Mouse (Mus musculus): Measurements from ENCODE around the gene Lix1. TPM values are rescaled to one million over a fixed set of nuclear protein-coding genes. Genes with fewer than 3 reads are reported as not detected.

Lix1 gene
- 5.3 and 6.1 TPM in 2 replicates for polyA plus RNA-seq (2014; fragmentation: Nextera tagmentation; extraction: Ambion mirVana)

- H3K4me3 ChIP-seq (ENCODE audit: low read depth, low read length): peak within 1 kb of the TSS; percentile 10
- no peak within 1 kb of the TSS for H3K9ac ChIP-seq (ENCODE audit: low read depth, low read length)
These were observed at the start of gene Lix1 for GRCm38 (mm10) chr17:17402222-17403004. Gene Lix1 (plus strand): TSS chr17:17402672.

GRCm38 (mm10) chr17:17373550-17373917, 28.9 kb upstream of the Lix1 start:
- peak overlapping the region; percentile 81 for H3K4me2 ChIP-seq
- peak overlapping the region; percentile 87 for H3K9ac ChIP-seq (ENCODE audit: low read depth, low read length)
- H3K27me3 ChIP-seq (ENCODE audit: control insufficient read depth, insufficient read depth, low read length): no peaks in the 10 kb centered on the region
- peaks cover 6% of the 10 kb centered on the region; the same call in 1 of the 2 replicates for H3K36me3 ChIP-seq (ENCODE audit: control insufficient read depth, insufficient read depth, low read length)
- ATAC-seq (replicated peaks; ENCODE audit: insufficient number of reproducible peaks, low FRiP score, low TSS enrichment): no peak
- H3K27ac ChIP-seq (ENCODE audit: low read depth, low read length): peak overlapping the region; percentile 87
- H3K4me1 ChIP-seq (ENCODE audit: control insufficient read depth, insufficient read depth, low read length): no peaks in the 10 kb centered on the region; the same call in 1 of the 2 replicates
- H3K9me3 ChIP-seq (replicated peaks; ENCODE audit: control insufficient read depth, low read length): no peaks in the 10 kb centered on the region
- peak overlapping the region; percentile 67 for H3K4me3 ChIP-seq (ENCODE audit: low read depth, low read length)
- WGBS (ENCODE audit: insufficient replicate concordance): 8% methylated on average over 6 of the region's 6 CpGs

More at GRCm38 (mm10) chr17:17402222-17403004, at the start of gene Lix1:
- no peaks in the 10 kb centered on the region for H3K27me3 ChIP-seq (ENCODE audit: control insufficient read depth, insufficient read depth, low read length)
- H3K36me3 ChIP-seq (ENCODE audit: control insufficient read depth, insufficient read depth, low read length): no peaks in the 10 kb centered on the region
- peak within 1 kb of the TSS; percentile 49 for H3K4me2 ChIP-seq
- no peaks in the 10 kb centered on the region for H3K9me3 ChIP-seq (replicated peaks; ENCODE audit: control insufficient read depth, low read length)
- H3K27ac ChIP-seq (ENCODE audit: low read depth, low read length): no peak within 1 kb of the TSS
- WGBS (ENCODE audit: insufficient replicate concordance): 27% methylated on average over 6 of the region's 6 CpGs
- peaks cover 6% of the 10 kb centered on the region; the same call in 1 of the 2 replicates for H3K4me1 ChIP-seq (ENCODE audit: control insufficient read depth, insufficient read depth, low read length)
- ATAC-seq (replicated peaks; ENCODE audit: insufficient number of reproducible peaks, low FRiP score, low TSS enrichment): peak; percentile 78

GRCm38 (mm10) chr17:17373918-17374910, 28.3 kb upstream of the Lix1 start, which contains the start of gene Riok2:
Gene Riok2 (plus strand): TSS chr17:17374309.
- WGBS (ENCODE audit: insufficient replicate concordance): under 1% methylated on average over 48 of the region's 48 CpGs
- peak; percentile 98 for ATAC-seq (replicated peaks; ENCODE audit: insufficient number of reproducible peaks, low FRiP score, low TSS enrichment)
- Histone ChIP-seq H3K9ac (ENCODE audit: low read depth, low read length) (peak within 1 kb of the TSS; percentile 87), H3K4me1 (ENCODE audit: control insufficient read depth, insufficient read depth, low read length) (no peaks in the 10 kb centered on the region; the same call in 1 of the 2 replicates), H3K4me2 (peak within 1 kb of the TSS; percentile 81), H3K27me3 (ENCODE audit: control insufficient read depth, insufficient read depth, low read length) (no peaks in the 10 kb centered on the region), H3K4me3 (ENCODE audit: low read depth, low read length) (peak within 1 kb of the TSS; percentile 67), H3K9me3 (replicated peaks; ENCODE audit: control insufficient read depth, low read length) (no peaks in the 10 kb centered on the region), H3K27ac (ENCODE audit: low read depth, low read length) (peak within 1 kb of the TSS; percentile 87), H3K36me3 (ENCODE audit: control insufficient read depth, insufficient read depth, low read length) (peaks cover 6% of the 10 kb centered on the region; the same call in 1 of the 2 replicates)

- Histone ChIP-seq H3K9ac (ENCODE audit: low read depth, low read length) (no peak overlapping the region), H3K4me2 (peak overlapping the region; percentile 81), H3K4me3 (ENCODE audit: low read depth, low read length) (peak overlapping the region; percentile 67), H3K27me3 (ENCODE audit: control insufficient read depth, insufficient read depth, low read length) (no peaks in the 10 kb centered on the region), H3K4me1 (ENCODE audit: control insufficient read depth, insufficient read depth, low read length) (no peaks in the 10 kb centered on the region; the same call in 1 of the 2 replicates), H3K36me3 (ENCODE audit: control insufficient read depth, insufficient read depth, low read length) (peaks cover 6% of the 10 kb centered on the region; the same call in 1 of the 2 replicates), H3K9me3 (replicated peaks; ENCODE audit: control insufficient read depth, low read length) (no peaks in the 10 kb centered on the region), H3K27ac (ENCODE audit: low read depth, low read length) (no peak overlapping the region)
- no peak for ATAC-seq (replicated peaks; ENCODE audit: insufficient number of reproducible peaks, low FRiP score, low TSS enrichment)
- WGBS (ENCODE audit: insufficient replicate concordance): 88% methylated on average over 3 of the region's 3 CpGs
These were observed 26.9 kb upstream of the Lix1 start for GRCm38 (mm10) chr17:17375581-17375980.

GRCm38 (mm10) chr17:17383703-17384102, 18.8 kb upstream of the Lix1 start:
- ATAC-seq (replicated peaks; ENCODE audit: insufficient number of reproducible peaks, low FRiP score, low TSS enrichment): no peak
- 91% methylated on average over 4 of the region's 4 CpGs for WGBS (ENCODE audit: insufficient replicate concordance)
- H3K27ac ChIP-seq (ENCODE audit: low read depth, low read length): no peak overlapping the region
- no peaks in the 10 kb centered on the region for H3K4me1 ChIP-seq (ENCODE audit: control insufficient read depth, insufficient read depth, low read length)
- no peak overlapping the region for H3K9ac ChIP-seq (ENCODE audit: low read depth, low read length)
- H3K36me3 ChIP-seq (ENCODE audit: control insufficient read depth, insufficient read depth, low read length): peaks cover 24% of the 10 kb centered on the region
- no peak overlapping the region for H3K4me3 ChIP-seq (ENCODE audit: low read depth, low read length)
- H3K9me3 ChIP-seq (replicated peaks; ENCODE audit: control insufficient read depth, low read length): no peaks in the 10 kb centered on the region
- H3K27me3 ChIP-seq (ENCODE audit: control insufficient read depth, insufficient read depth, low read length): no peaks in the 10 kb centered on the region
- H3K4me2 ChIP-seq: no peak overlapping the region

- 88% methylated on average over 3 of the region's 3 CpGs for WGBS (ENCODE audit: insufficient replicate concordance)
- H3K27ac ChIP-seq (ENCODE audit: low read depth, low read length): no peak overlapping the region
- H3K9me3 ChIP-seq (replicated peaks; ENCODE audit: control insufficient read depth, low read length): no peaks in the 10 kb centered on the region
- H3K4me3 ChIP-seq (ENCODE audit: low read depth, low read length): no peak overlapping the region
- peaks cover 28% of the 10 kb centered on the region for H3K36me3 ChIP-seq (ENCODE audit: control insufficient read depth, insufficient read depth, low read length)
- no peak overlapping the region for H3K4me2 ChIP-seq
- H3K27me3 ChIP-seq (ENCODE audit: control insufficient read depth, insufficient read depth, low read length): no peaks in the 10 kb centered on the region
- H3K4me1 ChIP-seq (ENCODE audit: control insufficient read depth, insufficient read depth, low read length): no peaks in the 10 kb centered on the region
- ATAC-seq (replicated peaks; ENCODE audit: insufficient number of reproducible peaks, low FRiP score, low TSS enrichment): no peak
- H3K9ac ChIP-seq (ENCODE audit: low read depth, low read length): no peak overlapping the region
These were observed 18.0 kb upstream of the Lix1 start for GRCm38 (mm10) chr17:17384502-17384901.

GRCm38 (mm10) chr17:17386117-17386516, 16.4 kb upstream of the Lix1 start:
- no peak overlapping the region for H3K4me2 ChIP-seq
- WGBS (ENCODE audit: insufficient replicate concordance): 94% methylated on average over 2 of the region's 2 CpGs
- no peak for ATAC-seq (replicated peaks; ENCODE audit: insufficient number of reproducible peaks, low FRiP score, low TSS enrichment)
- no peaks in the 10 kb centered on the region for H3K4me1 ChIP-seq (ENCODE audit: control insufficient read depth, insufficient read depth, low read length)
- H3K27me3 ChIP-seq (ENCODE audit: control insufficient read depth, insufficient read depth, low read length): no peaks in the 10 kb centered on the region
- no peak overlapping the region for H3K9ac ChIP-seq (ENCODE audit: low read depth, low read length)
- no peak overlapping the region for H3K4me3 ChIP-seq (ENCODE audit: low read depth, low read length)
- H3K27ac ChIP-seq (ENCODE audit: low read depth, low read length): no peak overlapping the region
- H3K9me3 ChIP-seq (replicated peaks; ENCODE audit: control insufficient read depth, low read length): no peaks in the 10 kb centered on the region
- H3K36me3 ChIP-seq (ENCODE audit: control insufficient read depth, insufficient read depth, low read length): peaks cover 32% of the 10 kb centered on the region

GRCm38 (mm10) chr17:17391823-17392222, 10.6 kb upstream of the Lix1 start:
- Histone ChIP-seq H3K27me3 (ENCODE audit: control insufficient read depth, insufficient read depth, low read length) (no peaks in the 10 kb centered on the region), H3K4me1 (ENCODE audit: control insufficient read depth, insufficient read depth, low read length) (no peaks in the 10 kb centered on the region), H3K36me3 (ENCODE audit: control insufficient read depth, insufficient read depth, low read length) (peaks cover 16% of the 10 kb centered on the region), H3K9ac (ENCODE audit: low read depth, low read length) (no peak overlapping the region), H3K27ac (ENCODE audit: low read depth, low read length) (no peak overlapping the region), H3K9me3 (replicated peaks; ENCODE audit: control insufficient read depth, low read length) (no peaks in the 10 kb centered on the region), H3K4me2 (no peak overlapping the region), H3K4me3 (ENCODE audit: low read depth, low read length) (no peak overlapping the region)
- WGBS (ENCODE audit: insufficient replicate concordance): 94% methylated on average over 4 of the region's 4 CpGs
- no peak for ATAC-seq (replicated peaks; ENCODE audit: insufficient number of reproducible peaks, low FRiP score, low TSS enrichment)

Measured in heart, embryonic 11.5 days (tissue).